Mouse (Mus musculus): ENCODE measurements at regions not wholly inside any gene's neighbourhood (a gene's known extent, or its start where the extent isn't known, plus 50 kb on each side); places are given as distances from the start of the nearest gene placed in this dataset.

- TF ChIP-seq CTCF (IDR thresholded peaks at IDR 0.05) (no peak), POLR2A (IDR thresholded peaks at IDR 0.05; ENCODE audit: insufficient read depth, low read depth, low read length) (no peak)
These were observed 62.4 kb upstream of the Sash1 start for GRCm38 (mm10) chr10:8948227-8948626.

Measured in heart, adult 2 months (tissue).